Mouse (Mus musculus) myocyte (in vitro differentiated cells): ENCODE data around the gene Map3k12.

ENCODE experiments used
- MYOG ChIP-seq, 3 experiments: IDR thresholded peaks; one replicate each; pipeline ENCODE4 v1.6.1; 2011; ENCODE audit warnings: control low read depth in 2 of 3, low read depth in 2 of 3, mild to moderate bottlenecking in 2 of 3; ENCODE audit not compliant: insufficient read length in 2 of 3, control insufficient read depth in 1 of 3, insufficient read depth in 1 of 3
- POLR2A ChIP-seq: IDR thresholded peaks from one replicate; pipeline ENCODE4 v1.6.1; 2011; ENCODE audit warnings: low read depth, mild to moderate bottlenecking, control low read depth, moderate library complexity; ENCODE audit not compliant: insufficient read length

GRCm38 (mm10) chr15:102521480-102521879 lies 4.6 kb upstream of the Map3k12 start:
- TF ChIP-seq POLR2A (no peak), MYOG (IDR thresholded peaks at IDR 0.05; ENCODE audit: control insufficient read depth in 1 of 3, insufficient read depth in 1 of 3, insufficient read length in 2 of 3, low read depth in 2 of 3) (no peak)
